Mouse (Mus musculus) neural tube, embryonic 11.5 days (tissue): ENCODE data around the gene Ddx54. TPM values are rescaled to one million over a fixed set of nuclear protein-coding genes. Genes with fewer than 3 reads are reported as not detected.

ENCODE experiments used
- ATAC-seq: fragments of 200-750 bp; cut with Nextera tagmentation; 2 replicates; pipeline ENCODE4 v1.8.0; 2017; ENCODE audit warnings: moderate number of reproducible peaks, mild to moderate bottlenecking, moderate TSS enrichment, moderate library complexity; ENCODE audit not compliant: insufficient read depth, low FRiP score, low TSS enrichment
- DNase-seq: peaks from one replicate; pipeline ENCODE4 v3.0.0-alpha.2; 2015; ENCODE audit warnings: low spot score
- H3K27ac ChIP-seq: fragments of 300-500 bp; sonication (generic); 2 replicates; pipeline ENCODE4 v1.5.1; 2014; ENCODE audit warnings: low read depth, mild to moderate bottlenecking, low read length
- H3K27me3 ChIP-seq: fragments of 300-500 bp; sonication (generic); 2 replicates; pipeline ENCODE4 v1.6.1; 2014; ENCODE audit warnings: mild to moderate bottlenecking, low read length, mixed read lengths; ENCODE audit not compliant: control insufficient read depth, insufficient read depth
- H3K36me3 ChIP-seq: fragments of 300-500 bp; sonication (generic); 2 replicates; pipeline ENCODE4 v1.6.1; 2014; ENCODE audit warnings: mild to moderate bottlenecking, low read length, moderate library complexity, mixed read lengths; ENCODE audit not compliant: control insufficient read depth, insufficient read depth
- H3K4me1 ChIP-seq: fragments of 300-500 bp; sonication (generic); 2 replicates; pipeline ENCODE4 v1.6.1; 2014; ENCODE audit warnings: low read length, mixed read lengths; ENCODE audit not compliant: control insufficient read depth, insufficient read depth
- H3K4me2 ChIP-seq: fragments of 300-500 bp; sonication (generic); 2 replicates; pipeline ENCODE4 v1.6.1; 2014; ENCODE audit warnings: low read depth, mild to moderate bottlenecking, moderate library complexity
- H3K4me3 ChIP-seq: fragments of 300-500 bp; sonication (generic); 2 replicates; pipeline ENCODE4 v1.5.1; 2014; ENCODE audit warnings: low read depth, low read length
- H3K9ac ChIP-seq: fragments of 300-500 bp; sonication (generic); 2 replicates; pipeline ENCODE4 v1.6.1; 2014; ENCODE audit warnings: mild to moderate bottlenecking, low read length
- H3K9me3 ChIP-seq: fragments of 300-500 bp; sonication (generic); 2 replicates; pipeline ENCODE4 v1.6.1; 2016; ENCODE audit warnings: low read length; ENCODE audit not compliant: control insufficient read depth
- WGBS: fragments of 180-500 bp; shearing (Covaris S2); extraction: QIAGEN DNeasy Blood & Tissue Kit; methylation state at CpG from one replicate; pipeline ENCODE4 v1.1.7; 2014; 5-methylcytosine and 5-hydroxymethylcytosine counted together
- polyA plus RNA-seq: library from polyadenylated mRNA; unstranded; fragments of >200 nt; fragmentation: Nextera tagmentation; extraction: Ambion mirVana; gene quantifications from 2 replicates; pipeline ENCODE4 v1.2.1, GENCODE M21; 2014

Ddx54 gene
- polyA plus RNA-seq, 1 experiment from 2014 or later: 42.0 TPM

- no peaks in the 10 kb centered on the region for H3K36me3 ChIP-seq
- ATAC-seq (no peak), DNase-seq (no peak)
- H3K27me3 ChIP-seq: no peaks in the 10 kb centered on the region
- no peak overlapping the region for H3K27ac ChIP-seq
- H3K4me2 ChIP-seq: no peak overlapping the region
- H3K4me1 ChIP-seq: no peaks in the 10 kb centered on the region
- H3K9me3 ChIP-seq: no peaks in the 10 kb centered on the region
- WGBS: 64% methylated on average over 2 of the region's 2 CpGs
- no peak overlapping the region for H3K4me3 ChIP-seq
- H3K9ac ChIP-seq: no peak overlapping the region
Observed at GRCm38 (mm10) chr5:120664888-120665287, 52.3 kb downstream of the Ddx54 start.

- no peak for DNase-seq
Observed at GRCm38 (mm10) chr5:120668761-120669160, 56.2 kb downstream of the Ddx54 start.

GRCm38 (mm10) chr5:120670132-120670531, 57.6 kb downstream of the Ddx54 start:
- no peaks in the 10 kb centered on the region for H3K36me3 ChIP-seq
- 92% methylated on average over 7 of the region's 7 CpGs for WGBS
- no peak overlapping the region for H3K4me3 ChIP-seq
- no peaks in the 10 kb centered on the region for H3K27me3 ChIP-seq
- H3K4me1 ChIP-seq: no peaks in the 10 kb centered on the region
- H3K27ac ChIP-seq: no peak overlapping the region
- no peak for ATAC-seq
- no peak overlapping the region for H3K4me2 ChIP-seq
- DNase-seq: no peak
- H3K9ac ChIP-seq: no peak overlapping the region
- H3K9me3 ChIP-seq: no peaks in the 10 kb centered on the region

More at GRCm38 (mm10) chr5:120668761-120669160, 56.2 kb downstream of the Ddx54 start:
- no peak overlapping the region for H3K27ac ChIP-seq
- WGBS: 73% methylated on average over 7 of the region's 7 CpGs
- no peaks in the 10 kb centered on the region for H3K36me3 ChIP-seq
- H3K4me3 ChIP-seq: no peak overlapping the region
- H3K27me3 ChIP-seq: no peaks in the 10 kb centered on the region
- H3K9ac ChIP-seq: no peak overlapping the region
- no peak for ATAC-seq
- H3K4me1 ChIP-seq: no peaks in the 10 kb centered on the region
- no peak overlapping the region for H3K4me2 ChIP-seq
- no peaks in the 10 kb centered on the region for H3K9me3 ChIP-seq

- no peak overlapping the region for H3K27ac ChIP-seq
- H3K4me2 ChIP-seq: no peak overlapping the region
- H3K27me3 ChIP-seq: no peaks in the 10 kb centered on the region
- H3K4me3 ChIP-seq: no peak overlapping the region
- WGBS: 77% methylated on average over 3 of the region's 3 CpGs
- H3K9ac ChIP-seq: no peak overlapping the region
- H3K9me3 ChIP-seq: no peaks in the 10 kb centered on the region
- H3K36me3 ChIP-seq: no peaks in the 10 kb centered on the region
- no peaks in the 10 kb centered on the region for H3K4me1 ChIP-seq
- no peak for ATAC-seq
- DNase-seq: no peak
Observed at GRCm38 (mm10) chr5:120671865-120672264, 59.3 kb downstream of the Ddx54 start.

- no peak for ATAC-seq
- WGBS: 8% methylated on average over 12 of the region's 12 CpGs
- Histone ChIP-seq H3K36me3 (no peaks in the 10 kb centered on the region), H3K4me2 (no peak overlapping the region), H3K27ac (no peak overlapping the region), H3K4me1 (no peaks in the 10 kb centered on the region), H3K27me3 (no peaks in the 10 kb centered on the region), H3K9ac (no peak overlapping the region), H3K4me3 (no peak overlapping the region), H3K9me3 (no peaks in the 10 kb centered on the region)
- DNase-seq: peak; percentile 67
Observed at GRCm38 (mm10) chr5:120673626-120674025, 61.1 kb downstream of the Ddx54 start.

GRCm38 (mm10) chr5:120674229-120675145, 61.9 kb downstream of the Ddx54 start:
- Histone ChIP-seq H3K4me1 (peaks cover under 1% of the 10 kb centered on the region; the same call in 1 of the 2 replicates), H3K27me3 (no peaks in the 10 kb centered on the region), H3K9me3 (no peaks in the 10 kb centered on the region), H3K9ac (no peak overlapping the region; the same call in 1 of the 2 replicates), H3K27ac (no peak overlapping the region), H3K36me3 (no peaks in the 10 kb centered on the region), H3K4me2 (no peak overlapping the region), H3K4me3 (no peak overlapping the region)
- ATAC-seq: no peak
- WGBS: 41% methylated on average over 21 of the region's 21 CpGs
- peak; percentile 40 for DNase-seq

GRCm38 (mm10) chr5:120677516-120677915, 65.0 kb downstream of the Ddx54 start:
- no peaks in the 10 kb centered on the region for H3K36me3 ChIP-seq
- H3K27ac ChIP-seq: no peak overlapping the region

More at GRCm38 (mm10) chr5:120677516-120677915, 65.0 kb downstream of the Ddx54 start:
- H3K9ac ChIP-seq: no peak overlapping the region
- H3K27me3 ChIP-seq: peaks cover 6% of the 10 kb centered on the region
- ATAC-seq: no peak
- DNase-seq: no peak
- H3K4me2 ChIP-seq: no peak overlapping the region
- no peak overlapping the region for H3K4me3 ChIP-seq
- WGBS: 31% methylated on average over 2 of the region's 2 CpGs
- H3K9me3 ChIP-seq: no peaks in the 10 kb centered on the region
- H3K4me1 ChIP-seq: peaks cover 11% of the 10 kb centered on the region
